Mouse (Mus musculus) brain, embryonic 14.5 days (tissue): Measurements from ENCODE around the gene Ltn1.

Source experiments
- CTCF ChIP-seq: fragments of 200-500 bp; IDR thresholded peaks from 2 replicates; pipeline ENCODE4 v1.5.1; 2012; ENCODE audit warnings: inconsistent platforms, mild to moderate bottlenecking, moderate library complexity, borderline replicate concordance; ENCODE audit not compliant: insufficient read depth, insufficient read length; ENCODE audit errors: extremely low read depth
- POLR2A ChIP-seq: fragments of 200-500 bp; IDR thresholded peaks from 2 replicates; pipeline ENCODE4 v1.6.1; 2012; ENCODE audit warnings: mild to moderate bottlenecking, inconsistent platforms, borderline replicate concordance; ENCODE audit not compliant: poor library complexity, insufficient read depth, insufficient read length, severe bottlenecking; ENCODE audit errors: extremely low read depth

- TF ChIP-seq POLR2A = no peak
- no peak for TF ChIP-seq CTCF
Observed at GRCm38 (mm10) chr16:87364231-87364630, 68.2 kb downstream of the Ltn1 start.
